Mouse (Mus musculus): ENCODE data around the gene Rxfp4.

Gene Rxfp4

DNA sequence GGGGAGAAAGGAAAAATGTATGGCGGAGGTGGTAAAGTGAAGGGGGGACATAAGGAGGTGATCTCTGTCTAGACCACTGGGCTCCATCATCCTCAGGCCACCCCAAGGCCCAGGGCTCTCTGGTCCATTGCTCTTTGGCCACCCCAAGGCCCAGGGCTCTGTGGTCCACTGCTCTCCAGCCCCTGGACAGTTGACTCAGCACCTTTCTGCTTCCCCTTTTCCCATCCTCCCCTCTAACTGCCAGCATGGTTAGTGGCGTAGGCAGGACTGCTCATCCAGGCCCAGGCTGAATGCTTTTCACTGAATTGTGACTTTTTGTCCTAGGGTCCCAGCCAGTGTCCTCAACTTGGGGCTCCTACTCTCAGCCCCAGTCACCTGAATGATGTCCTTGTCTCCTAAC is 25.4 kb downstream of the Rxfp4 start:
- DNase-seq = peak; percentile 75 to 85

DNA sequence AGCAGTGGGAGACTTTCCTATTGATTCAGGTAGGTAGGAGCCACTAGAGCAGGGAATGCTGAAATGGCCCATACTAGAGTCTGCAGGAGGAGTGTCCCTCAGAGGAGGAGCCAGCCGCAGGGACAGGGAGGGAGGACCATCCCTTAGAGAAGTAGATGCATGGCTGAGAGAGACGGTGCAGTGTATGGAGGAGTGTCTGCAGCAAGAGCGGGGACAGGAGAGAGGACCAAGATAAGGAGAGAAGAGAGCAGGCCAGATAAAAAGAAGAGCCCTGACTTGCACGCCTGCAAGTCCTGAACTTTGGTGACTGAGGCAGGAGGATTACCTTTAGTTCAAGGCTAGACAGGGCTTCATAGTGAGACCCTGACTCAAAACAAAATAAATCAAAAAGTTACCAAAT is 25.8 kb downstream of the Rxfp4 start:
- no peak for DNase-seq

- no peak for DNase-seq
Measured at GRCm38 (mm10) chr3:88626316-88626715, 26.6 kb downstream of the Rxfp4 start.

DNA sequence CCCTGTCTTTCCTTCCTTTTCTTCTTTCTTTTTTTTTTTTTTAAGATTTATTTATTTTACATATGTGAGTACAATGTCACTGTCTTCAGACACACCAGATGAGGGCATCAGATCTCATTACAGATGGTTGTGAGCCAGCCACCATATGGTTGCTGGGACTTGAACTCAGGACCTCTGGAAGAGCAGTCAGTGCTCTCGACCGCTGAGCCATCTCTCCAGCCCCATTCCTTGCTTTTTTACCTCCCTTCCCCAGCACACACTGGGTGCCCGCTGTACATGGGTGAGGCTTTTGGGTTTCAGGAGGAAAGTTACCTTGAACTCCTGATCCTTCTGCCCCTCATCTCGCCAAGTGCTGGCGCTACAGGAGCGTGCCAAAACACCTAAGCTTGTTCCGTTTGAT is 27.4 kb downstream of the Rxfp4 start:
- no peak for DNase-seq

DNA sequence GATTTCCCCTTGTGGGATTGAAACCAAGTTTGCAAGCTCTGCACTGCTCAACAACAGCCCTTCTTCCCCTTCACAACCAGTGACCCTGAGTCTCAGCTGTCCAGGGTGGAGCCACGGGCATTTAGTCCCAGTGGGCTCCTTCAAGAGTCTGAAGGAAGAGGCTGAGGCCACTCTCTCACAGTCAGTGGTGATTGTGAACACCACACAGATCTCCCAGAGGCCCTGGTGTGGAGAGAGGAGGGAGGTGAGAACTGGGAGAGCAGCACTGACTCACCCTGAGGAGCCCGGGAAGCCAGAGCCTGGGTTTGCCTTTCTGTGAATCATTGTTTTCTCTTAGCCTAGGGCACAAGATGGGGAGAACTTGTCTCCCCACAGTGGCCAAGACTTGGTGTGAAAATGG is 28.0 kb downstream of the Rxfp4 start:
- DNase-seq = no peak

DNA sequence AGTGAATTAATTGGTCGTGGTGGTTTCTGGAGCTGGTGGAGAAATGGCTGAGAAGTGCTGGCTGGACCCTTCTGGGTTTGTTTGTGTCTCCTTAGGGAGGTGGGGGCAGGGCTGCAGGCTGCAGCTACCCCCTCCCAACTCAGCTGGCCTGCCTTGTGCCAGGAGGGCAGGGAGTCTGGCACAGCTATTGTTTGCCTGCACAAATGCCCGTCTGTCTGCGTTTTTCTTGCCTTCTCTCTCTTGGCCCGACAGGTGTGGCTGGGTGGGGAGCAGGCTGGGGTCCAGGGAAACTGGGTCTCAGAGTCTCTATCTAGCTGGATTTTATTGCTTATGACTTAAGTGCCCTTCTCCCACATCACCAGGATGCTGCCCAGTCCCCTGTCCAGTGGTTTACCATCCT is 28.6 kb downstream of the Rxfp4 start:
- no peak for DNase-seq

DNA sequence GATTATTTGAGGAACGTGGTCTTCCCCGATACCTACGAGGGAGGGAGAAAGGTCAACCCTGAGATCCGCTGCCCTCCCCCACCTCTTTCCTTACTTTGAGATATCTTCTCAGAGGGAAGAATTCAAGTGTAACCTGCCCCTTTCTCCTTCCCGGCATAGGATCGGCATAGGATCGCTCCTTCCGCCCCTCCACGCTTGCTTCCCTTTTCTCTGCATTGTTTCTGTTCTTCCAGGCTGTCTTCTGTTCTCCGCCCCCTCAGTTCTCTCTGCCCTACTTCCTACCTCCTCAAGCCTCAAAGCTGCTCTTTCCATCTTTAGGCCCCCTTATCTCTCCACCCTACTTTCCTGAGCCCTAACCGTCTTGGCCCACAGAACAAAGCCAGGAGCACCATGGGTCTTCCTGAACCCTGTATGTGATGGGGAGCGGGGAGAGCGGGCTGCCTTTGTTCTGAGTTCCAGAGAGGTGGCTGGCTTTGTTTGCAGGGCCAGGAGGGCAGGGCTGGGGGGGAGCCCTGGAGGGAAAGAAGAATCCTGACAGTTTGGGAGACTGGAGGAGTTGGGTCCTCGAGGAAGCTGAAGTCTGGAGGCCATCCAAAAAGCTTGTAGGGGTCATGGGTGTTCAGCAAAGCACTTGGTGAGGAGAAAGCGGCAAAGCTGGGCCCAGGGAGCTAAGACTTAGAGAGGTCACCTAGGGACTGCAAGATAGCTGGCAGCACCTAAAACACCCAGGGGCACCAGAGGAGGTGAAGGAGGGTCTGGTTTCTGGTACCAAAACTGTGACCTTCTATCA is 29.4 kb downstream of the Rxfp4 start:
- no peak for DNase-seq

DNA sequence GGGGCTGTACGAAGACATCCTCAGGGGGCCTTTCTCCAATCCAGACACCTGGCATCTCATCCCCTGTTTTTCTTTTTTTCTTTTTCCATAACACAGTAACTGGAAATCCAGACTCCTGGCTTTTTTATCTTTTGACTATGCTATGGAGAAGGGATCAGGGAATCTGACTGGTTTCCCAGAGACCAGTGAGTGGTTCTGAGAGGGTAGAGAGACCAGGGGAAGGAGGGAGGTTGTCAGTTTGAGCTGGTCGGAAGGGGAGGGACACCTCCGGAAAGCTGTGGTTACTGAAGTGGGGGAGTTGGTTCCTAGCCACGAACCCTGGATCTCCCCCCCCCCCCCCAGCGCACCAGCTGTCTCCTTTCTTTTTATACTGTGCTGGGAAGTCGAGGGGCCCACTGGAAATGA is 30.0 kb downstream of the Rxfp4 start:
- DNase-seq = no peak

- peak; percentile 50 to 52 for DNase-seq
Measured at GRCm38 (mm10) chr3:88622113-88622940, 30.6 kb downstream of the Rxfp4 start.

GRCm38 (mm10) chr3:88621537-88622112 is 31.3 kb downstream of the Rxfp4 start:
- DNase-seq = peak; percentile 75 to 77

DNA sequence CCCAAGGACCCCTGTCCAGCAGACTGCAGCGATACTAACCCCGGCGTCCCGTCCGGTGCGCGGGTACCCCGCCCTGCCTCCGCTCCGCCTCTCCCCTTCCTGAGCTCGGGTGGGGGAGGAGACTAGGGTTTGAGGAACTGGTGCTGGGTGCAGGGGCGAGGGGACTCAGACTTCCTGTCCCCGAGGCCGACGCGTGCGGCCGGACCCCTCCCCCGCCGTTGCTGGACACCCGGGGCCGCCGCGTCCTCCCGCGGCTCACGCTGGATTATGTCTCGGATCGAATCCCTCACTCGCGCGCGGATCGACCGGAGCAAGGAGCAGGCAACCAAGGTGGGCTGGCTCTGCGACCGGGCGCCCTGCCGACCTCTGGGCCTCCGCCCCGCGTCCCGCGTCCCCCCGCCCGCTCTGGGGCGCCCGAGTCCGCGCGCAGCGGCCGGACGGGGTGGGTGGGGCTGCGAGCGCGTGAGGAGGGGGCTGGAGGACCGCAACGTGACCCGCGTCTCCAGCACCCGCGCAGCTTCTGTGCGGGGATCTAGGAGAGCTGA is 31.9 kb downstream of the Rxfp4 start:
- peak; percentile 77 to 80 for DNase-seq

GRCm38 (mm10) chr3:88620146-88620991 is 32.6 kb downstream of the Rxfp4 start:
- DNase-seq = no peak

- DNase-seq = peak; percentile 77 to 78
Measured at GRCm38 (mm10) chr3:88619113-88620097, 33.5 kb downstream of the Rxfp4 start.

DNA sequence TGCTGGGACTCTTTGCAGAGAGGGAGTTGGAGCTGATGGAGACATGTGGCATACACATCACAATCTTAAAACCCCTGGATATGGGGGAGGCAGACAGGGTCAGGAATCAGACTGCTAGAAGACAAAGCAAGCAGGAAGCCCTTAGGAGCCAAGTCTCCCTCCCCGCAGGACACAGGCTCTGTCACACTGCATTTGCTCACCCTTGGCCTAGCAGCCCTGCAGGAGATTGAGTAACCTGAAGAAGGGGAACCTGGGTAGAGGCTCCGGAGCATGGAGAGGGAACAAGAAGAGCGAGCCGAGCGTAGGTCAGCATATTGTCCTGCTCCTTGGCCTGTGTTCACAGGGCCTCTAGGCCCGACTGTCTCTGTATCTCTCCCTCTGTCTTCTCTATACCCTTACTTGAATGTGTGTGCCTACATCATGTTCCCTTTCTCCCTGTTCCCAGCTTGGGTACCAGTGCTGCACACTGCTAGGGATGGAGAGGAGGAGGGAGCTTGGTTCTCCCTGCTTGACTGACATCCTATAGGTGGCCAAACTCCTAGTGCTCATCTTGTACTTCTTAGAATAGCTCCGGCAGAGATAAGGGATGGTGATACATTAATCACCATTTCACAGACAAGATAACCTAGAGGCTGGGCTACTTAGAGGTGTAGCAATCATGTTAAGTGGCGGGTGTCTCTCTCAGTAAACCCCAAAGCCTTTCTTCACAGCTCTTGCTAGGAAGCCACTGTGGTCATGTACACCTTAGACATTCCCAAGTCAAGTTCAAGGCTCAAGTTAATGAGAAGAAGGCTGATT is 34.7 kb downstream of the Rxfp4 start:
- peak; percentile 55 to 65 for DNase-seq

- DNase-seq = no peak
Measured at GRCm38 (mm10) chr3:88616951-88617500, 35.9 kb downstream of the Rxfp4 start.

- no peak for DNase-seq
Measured at GRCm38 (mm10) chr3:88615902-88616391, 37.0 kb downstream of the Rxfp4 start.

- DNase-seq = peak; percentile 66 to 80
Measured at GRCm38 (mm10) chr3:88615117-88615516, 37.8 kb downstream of the Rxfp4 start.

GRCm38 (mm10) chr3:88614418-88614817 is 38.5 kb downstream of the Rxfp4 start:
- DNase-seq = no peak

GRCm38 (mm10) chr3:88609066-88609465 is 43.9 kb downstream of the Rxfp4 start:
- peak in 1 of 2 experiments; percentile 54 for DNase-seq

- no peak for DNase-seq
Measured at GRCm38 (mm10) chr3:88607758-88608138, 45.2 kb downstream of the Rxfp4 start.

Data from kidney, adult 8-10 months (tissue).